Mouse (Mus musculus): ENCODE data around the gene Il5ra. TPM values are rescaled to one million over a fixed set of nuclear protein-coding genes. Genes with fewer than 3 reads are reported as not detected.

The Il5ra gene
- polyA plus RNA-seq, 1 experiment from 2014 or later, result 0.47 TPM

DNA sequence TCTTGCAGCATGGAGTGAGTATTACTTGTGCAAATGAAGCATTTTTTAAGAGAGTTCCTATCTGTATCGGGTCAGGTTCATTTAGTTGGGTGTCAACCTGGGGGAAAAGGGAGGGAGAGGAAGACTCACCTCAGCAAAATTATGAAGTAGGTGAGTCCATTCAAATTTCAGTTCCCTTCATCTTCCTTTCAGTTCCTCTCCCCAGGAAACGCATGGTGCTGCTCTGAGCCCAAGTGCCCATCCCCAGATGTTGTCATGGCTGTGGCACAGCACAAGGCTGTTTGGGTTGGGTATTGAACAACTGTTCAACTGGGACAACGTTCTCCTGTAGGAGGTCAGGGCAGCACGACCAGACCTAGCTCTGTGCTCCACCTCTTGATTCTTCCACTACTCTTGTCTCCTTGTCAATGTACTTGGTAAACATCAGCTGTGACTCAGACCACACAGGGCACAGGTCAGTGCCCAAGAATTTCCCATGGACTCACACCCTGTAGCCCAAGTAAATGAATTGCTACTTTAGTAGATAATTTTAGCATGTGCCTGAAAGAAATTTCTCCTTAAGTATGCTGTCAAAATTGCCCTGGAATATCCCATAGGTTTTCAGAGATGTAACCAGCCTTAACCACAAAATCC, 19.0 kb downstream of the Il5ra start:
- Histone ChIP-seq H3K4me1 (no peaks in the 10 kb centered on the region), H3K36me3 (no peaks in the 10 kb centered on the region), H3K9me3 (no peaks in the 10 kb centered on the region), H3K4me2 (no peak overlapping the region), H3K9ac (no peak overlapping the region), H3K27ac (no peak overlapping the region), H3K27me3 (no peaks in the 10 kb centered on the region), H3K4me3 (no peak overlapping the region)
- ATAC-seq (ENCODE audit: insufficient number of reproducible peaks, low FRiP score, low TSS enrichment, low read depth), result no peak
- 78% methylated on average over 4 of the region's 4 CpGs for WGBS

DNA sequence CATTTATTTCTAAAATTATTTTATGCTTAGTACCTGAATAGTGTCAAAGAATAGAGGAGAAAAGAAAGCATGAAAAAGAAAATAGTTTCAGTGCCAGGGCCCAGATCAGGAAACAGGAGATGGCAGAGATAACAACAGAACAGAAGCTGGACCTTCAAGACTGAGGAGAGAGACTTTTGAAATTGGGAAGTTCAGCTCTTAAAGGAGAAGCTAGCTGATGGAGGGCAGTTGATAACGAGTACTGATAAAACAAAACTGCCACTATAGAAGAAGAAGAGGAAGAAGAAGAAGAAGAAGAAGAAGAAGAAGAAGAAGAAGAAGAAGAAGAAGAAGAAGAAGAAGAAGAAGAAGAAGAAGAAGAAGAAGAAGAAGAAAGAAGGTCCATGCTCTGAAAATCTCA, 21.1 kb downstream of the Il5ra start:
- no peaks in the 10 kb centered on the region for H3K27me3 ChIP-seq
- H3K9ac ChIP-seq, result no peak overlapping the region
- no peak overlapping the region for H3K4me2 ChIP-seq
- no peak overlapping the region for H3K4me3 ChIP-seq
- no peaks in the 10 kb centered on the region for H3K4me1 ChIP-seq
- H3K36me3 ChIP-seq, result no peaks in the 10 kb centered on the region
- no peak for ATAC-seq (ENCODE audit: insufficient number of reproducible peaks, low FRiP score, low TSS enrichment, low read depth)
- no peak overlapping the region for H3K27ac ChIP-seq
- WGBS, result 81% methylated on average over 1 of the region's 1 CpGs
- H3K9me3 ChIP-seq, result no peaks in the 10 kb centered on the region

DNA sequence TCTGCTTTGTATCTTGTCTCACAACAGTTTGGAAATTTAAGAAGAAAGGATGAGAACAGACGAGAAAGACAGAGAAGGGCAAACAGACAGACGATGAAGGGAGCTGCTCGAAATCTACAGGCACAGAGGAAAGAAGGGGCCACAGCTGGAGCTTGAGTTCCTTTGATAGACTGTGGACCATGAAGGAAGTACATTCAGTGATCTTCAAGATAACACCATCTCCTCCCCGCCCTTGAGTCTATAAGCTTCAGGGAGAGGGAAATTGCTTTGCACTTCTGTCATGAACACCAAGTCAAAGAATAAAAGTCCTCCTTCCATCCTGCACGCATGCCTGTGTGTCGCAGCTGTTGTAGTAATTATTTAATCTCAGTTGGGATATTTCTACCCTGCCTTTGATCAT, 22.8 kb downstream of the Il5ra start:
- no peaks in the 10 kb centered on the region for H3K4me1 ChIP-seq
- no peaks in the 10 kb centered on the region for H3K9me3 ChIP-seq
- WGBS, result 70% methylated on average over 6 of the region's 6 CpGs
- H3K27me3 ChIP-seq, result no peaks in the 10 kb centered on the region
- H3K9ac ChIP-seq, result no peak overlapping the region
- no peaks in the 10 kb centered on the region for H3K36me3 ChIP-seq
- no peak for ATAC-seq (ENCODE audit: insufficient number of reproducible peaks, low FRiP score, low TSS enrichment, low read depth)
- no peak overlapping the region for H3K27ac ChIP-seq
- no peak overlapping the region for H3K4me2 ChIP-seq
- H3K4me3 ChIP-seq, result no peak overlapping the region

DNA sequence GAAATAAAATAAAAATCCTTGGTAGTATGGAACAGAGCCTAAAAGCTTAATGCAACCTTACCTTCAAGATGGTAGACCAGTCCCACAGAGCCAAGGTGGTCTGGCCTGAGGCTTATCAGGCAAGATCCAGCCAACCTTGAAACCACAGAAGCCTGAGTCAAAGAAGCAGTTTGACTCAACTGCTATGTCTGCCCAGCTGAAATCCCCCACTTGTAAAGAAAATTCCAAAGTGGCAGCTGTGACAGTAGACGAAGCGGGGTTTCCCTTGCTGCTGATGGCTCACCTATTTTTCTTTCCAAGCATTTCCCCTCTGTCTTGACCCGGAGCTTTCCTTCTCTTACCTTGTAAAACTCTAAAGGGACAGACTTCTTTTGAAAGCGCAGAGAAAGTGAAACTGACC, 23.2 kb downstream of the Il5ra start:
- no peak overlapping the region for H3K9ac ChIP-seq
- no peak overlapping the region for H3K27ac ChIP-seq
- H3K4me3 ChIP-seq, result no peak overlapping the region
- no peak overlapping the region for H3K4me2 ChIP-seq
- no peaks in the 10 kb centered on the region for H3K4me1 ChIP-seq
- H3K9me3 ChIP-seq, result no peaks in the 10 kb centered on the region
- no peaks in the 10 kb centered on the region for H3K27me3 ChIP-seq
- no peaks in the 10 kb centered on the region for H3K36me3 ChIP-seq
- 86% methylated on average over 4 of the region's 4 CpGs for whole genome bisulfite sequencing
- no peak for ATAC-seq (ENCODE audit: insufficient number of reproducible peaks, low FRiP score, low TSS enrichment, low read depth)

DNA sequence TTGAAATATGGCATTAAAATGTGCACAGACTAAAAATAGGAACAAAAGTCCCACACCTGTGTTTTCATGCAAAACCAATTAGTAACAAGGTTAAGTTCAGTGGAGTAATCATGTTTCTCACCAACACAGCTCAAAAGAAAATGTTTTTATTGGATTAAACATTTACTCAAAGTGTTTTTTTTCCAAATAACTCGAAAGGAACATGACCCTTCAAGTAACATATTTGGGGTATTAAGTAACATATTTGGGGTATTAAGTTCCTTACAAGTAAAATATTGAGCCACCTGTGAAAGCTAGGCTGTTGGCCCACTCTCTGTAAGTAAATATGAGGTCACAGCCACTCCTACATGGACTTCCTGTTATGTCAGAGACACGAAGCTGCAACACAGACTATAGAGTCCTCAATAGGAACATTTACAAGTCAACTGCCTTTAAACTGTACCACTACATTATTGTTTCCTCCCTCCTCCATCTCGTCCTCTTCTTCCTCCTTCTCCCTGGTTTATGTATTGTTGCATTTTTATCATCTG, 43.3 kb downstream of the Il5ra start:
- no peak overlapping the region for H3K9ac ChIP-seq
- H3K36me3 ChIP-seq, result no peaks in the 10 kb centered on the region
- no peak for ATAC-seq (ENCODE audit: insufficient number of reproducible peaks, low FRiP score, low TSS enrichment, low read depth)
- H3K4me1 ChIP-seq, result no peaks in the 10 kb centered on the region
- 39% methylated on average over 3 of the region's 3 CpGs for WGBS
- no peaks in the 10 kb centered on the region for H3K27me3 ChIP-seq
- H3K4me3 ChIP-seq, result no peak overlapping the region
- H3K27ac ChIP-seq, result no peak overlapping the region
- H3K9me3 ChIP-seq, result no peaks in the 10 kb centered on the region
- no peak overlapping the region for H3K4me2 ChIP-seq

DNA sequence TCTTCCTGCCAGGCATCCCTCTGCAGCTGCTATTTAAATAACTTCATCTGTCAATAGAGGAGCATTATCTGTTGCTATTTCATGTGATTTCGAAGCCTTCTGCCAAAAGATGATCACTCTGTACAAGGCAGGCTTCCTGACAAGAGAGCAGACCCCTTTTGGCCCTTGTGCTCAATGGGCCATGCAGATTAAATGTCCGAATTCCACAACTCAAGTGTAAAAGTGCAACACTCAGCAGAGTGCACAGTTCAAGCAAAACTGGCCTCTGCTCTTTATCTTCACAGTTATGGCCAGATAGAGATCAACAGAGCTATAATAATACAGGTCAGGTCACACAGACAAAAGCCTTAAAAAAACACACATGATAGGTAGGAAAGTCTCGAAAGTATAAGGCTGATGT, 46.9 kb downstream of the Il5ra start:
- no peaks in the 10 kb centered on the region for H3K27me3 ChIP-seq
- no peak overlapping the region for H3K27ac ChIP-seq
- 74% methylated on average over 3 of the region's 3 CpGs for WGBS
- no peaks in the 10 kb centered on the region for H3K9me3 ChIP-seq
- no peak overlapping the region for H3K4me3 ChIP-seq
- ATAC-seq (ENCODE audit: insufficient number of reproducible peaks, low FRiP score, low TSS enrichment, low read depth), result no peak
- H3K9ac ChIP-seq, result no peak overlapping the region
- H3K36me3 ChIP-seq, result no peaks in the 10 kb centered on the region
- H3K4me2 ChIP-seq, result no peak overlapping the region
- no peaks in the 10 kb centered on the region for H3K4me1 ChIP-seq

DNA sequence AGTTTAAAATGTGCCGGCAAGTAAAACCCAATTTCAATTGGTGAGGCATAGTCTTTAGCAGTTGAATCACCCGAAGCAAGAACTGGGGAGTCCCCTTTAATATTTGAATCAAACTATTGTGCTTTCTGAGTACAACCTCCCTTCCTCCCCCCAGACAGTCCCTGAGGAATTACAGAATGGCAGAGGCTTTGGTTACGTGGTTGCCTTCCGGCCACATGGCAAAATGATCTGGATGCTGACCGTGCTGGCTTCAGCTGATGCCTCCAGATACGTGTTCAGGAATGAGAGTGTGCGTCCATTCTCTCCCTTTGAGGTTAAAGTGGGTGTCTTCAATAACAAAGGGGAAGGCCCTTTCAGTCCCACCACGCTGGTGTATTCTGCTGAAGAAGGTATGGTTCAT, 73.3 kb downstream of the Il5ra start:
- Histone ChIP-seq H3K9me3 (no peaks in the 10 kb centered on the region), H3K36me3 (no peaks in the 10 kb centered on the region), H3K4me1 (no peaks in the 10 kb centered on the region), H3K4me2 (no peak overlapping the region), H3K27ac (no peak overlapping the region), H3K27me3 (no peaks in the 10 kb centered on the region), H3K4me3 (no peak overlapping the region), H3K9ac (no peak overlapping the region)
- 75% methylated on average over 8 of the region's 8 CpGs for WGBS
- no peak for ATAC-seq (ENCODE audit: insufficient number of reproducible peaks, low FRiP score, low TSS enrichment, low read depth)

DNA sequence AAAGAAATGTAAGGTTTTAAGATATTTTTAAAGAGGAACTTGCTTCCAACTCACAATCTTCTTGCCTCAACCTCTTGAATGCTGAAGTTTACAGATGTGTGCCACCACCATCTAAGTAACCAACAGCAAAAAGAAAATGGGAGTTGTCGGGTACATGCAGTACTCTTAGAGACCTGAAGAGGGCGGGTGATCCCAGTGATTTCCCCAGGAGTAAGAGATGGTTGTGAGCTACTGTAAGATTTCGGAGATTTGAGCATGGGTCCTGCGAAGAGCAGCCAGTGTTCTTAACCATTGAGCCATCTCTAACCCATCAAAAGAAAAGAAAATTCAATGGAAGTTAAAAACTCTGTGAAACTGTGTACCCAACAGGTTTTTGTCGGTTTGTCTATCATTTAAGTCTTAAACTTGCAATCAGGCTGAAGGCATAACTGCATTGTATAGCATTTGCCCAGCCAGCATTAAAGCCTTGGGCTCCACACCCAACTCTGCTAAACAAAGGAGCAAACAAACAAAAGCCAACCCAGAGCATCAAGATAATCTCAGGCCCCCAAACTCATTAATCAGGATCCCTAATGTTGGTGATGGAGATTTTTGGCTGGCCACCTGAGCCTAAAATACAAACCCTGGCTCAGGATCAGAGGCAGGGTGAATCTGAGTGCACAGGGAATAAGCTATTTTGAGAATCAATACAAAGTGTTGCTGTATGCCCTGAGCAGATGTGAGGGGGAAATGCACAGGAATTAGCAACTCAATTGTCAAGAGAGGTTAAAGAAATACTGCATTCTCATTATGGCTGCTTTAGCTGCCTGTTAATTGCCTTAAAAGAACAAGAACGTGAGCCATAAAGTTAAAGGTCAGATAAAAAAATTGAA, 84.8 kb downstream of the Il5ra start:
- ATAC-seq (ENCODE audit: insufficient number of reproducible peaks, low FRiP score, low TSS enrichment, low read depth), result no peak
- WGBS, result 34% methylated on average over 6 of the region's 6 CpGs
- H3K4me3 ChIP-seq, result no peak overlapping the region
- H3K4me1 ChIP-seq, result no peaks in the 10 kb centered on the region
- no peaks in the 10 kb centered on the region for H3K36me3 ChIP-seq
- H3K27ac ChIP-seq, result no peak overlapping the region
- H3K9me3 ChIP-seq, result no peaks in the 10 kb centered on the region
- H3K27me3 ChIP-seq, result no peaks in the 10 kb centered on the region
- no peak overlapping the region for H3K4me2 ChIP-seq
- no peak overlapping the region for H3K9ac ChIP-seq

Other genes with a start within 250 kb of the Il5ra start
- gene Trnt1, start 20.1 kb upstream of the Il5ra start, polyA plus RNA-seq (2015; fragmentation: Nextera tagmentation; extraction: Ambion mirVana), result 57.0 and 61.3 TPM in 2 replicates
- gene Crbn, start 51.0 kb upstream of the Il5ra start, polyA plus RNA-seq (2015; fragmentation: Nextera tagmentation; extraction: Ambion mirVana), result 46.8 and 48.1 TPM in 2 replicates